Mouse (Mus musculus): ENCODE data around the gene Sox5.

DNA sequence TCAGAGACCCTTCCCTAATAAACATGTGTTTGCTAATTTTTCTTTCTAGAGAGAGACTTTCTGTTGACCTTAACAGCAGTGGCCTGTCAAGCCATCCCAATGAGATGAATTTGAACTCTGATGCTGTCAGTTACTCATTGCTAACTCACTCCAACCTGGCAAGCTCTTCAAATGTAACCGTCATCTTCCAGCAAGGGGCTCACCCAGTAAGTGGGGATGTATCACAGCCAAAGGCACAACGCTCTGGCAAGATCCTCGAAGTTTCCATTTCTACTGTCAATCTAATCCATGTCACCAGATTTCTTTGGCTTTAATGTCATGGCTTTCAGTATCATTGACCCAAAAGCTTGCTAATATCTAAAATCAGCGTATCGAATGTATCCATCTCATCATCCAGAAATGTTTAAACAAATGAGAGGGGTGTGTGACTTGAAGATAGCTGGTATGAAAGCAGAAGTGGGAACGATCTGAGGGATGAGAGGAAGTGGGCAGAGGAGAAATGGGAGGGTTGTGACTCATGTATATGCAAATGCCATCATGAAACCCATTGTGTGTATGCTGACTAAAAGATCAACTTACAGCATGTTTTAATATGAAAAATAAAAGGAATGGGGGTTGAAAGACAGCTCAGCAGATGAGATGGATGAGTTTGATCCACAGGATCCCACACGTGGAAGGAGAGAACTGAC lies 88.4 kb downstream of the Sox5 start:
- TF ChIP-seq CTCF (IDR thresholded peaks at IDR 0.05) (no peak), POLR2A (IDR thresholded peaks at IDR 0.05; ENCODE audit: insufficient read depth, low read depth, low read length) (no peak), EP300 (IDR thresholded peaks at IDR 0.05; ENCODE audit: insufficient read depth, low read depth, low read length) (no peak)

Data from heart, adult 2 months (tissue).